Mouse (Mus musculus): ENCODE data around the gene A330070K13Rik.

A330070K13Rik gene

DNA sequence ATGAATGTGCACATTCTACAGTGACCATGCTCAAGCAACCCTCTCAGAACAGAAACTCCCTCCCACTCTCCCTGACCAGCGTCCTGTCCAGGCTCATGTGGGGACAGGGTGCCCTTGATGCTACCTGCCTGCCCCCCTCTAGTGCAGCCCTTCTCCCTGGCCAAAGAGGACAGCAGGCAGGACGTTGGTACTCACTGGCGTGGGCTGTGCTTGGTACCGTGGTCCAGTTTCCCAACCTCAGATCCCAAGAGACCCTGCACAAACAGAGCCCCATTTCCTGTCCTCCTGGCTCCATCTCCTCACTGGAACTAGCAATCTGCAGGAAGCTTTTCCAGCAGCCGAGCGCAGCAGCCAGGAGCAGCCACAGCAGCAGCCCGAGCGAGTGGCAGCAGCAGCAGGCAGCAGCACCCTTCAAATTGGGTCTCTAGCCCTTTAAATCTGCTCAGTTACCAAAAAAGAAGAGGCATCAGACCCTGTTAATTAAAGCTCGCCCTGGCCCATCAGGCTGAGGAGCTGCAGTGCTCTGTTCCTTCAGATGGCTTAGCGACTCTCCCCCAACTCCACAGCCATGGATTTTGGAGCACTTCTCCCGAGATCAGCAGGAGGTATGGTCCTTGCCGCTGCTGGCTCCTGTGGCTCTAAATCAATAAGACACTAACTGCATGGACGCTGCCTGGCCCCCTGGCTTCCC, at the start of gene A330070K13Rik:
TSS of gene A330070K13Rik (minus strand) at position 410 of the 691 bp plus-strand sequence.
- DNase-seq (ENCODE audit: low read depth, low spot score): no peak

DNA sequence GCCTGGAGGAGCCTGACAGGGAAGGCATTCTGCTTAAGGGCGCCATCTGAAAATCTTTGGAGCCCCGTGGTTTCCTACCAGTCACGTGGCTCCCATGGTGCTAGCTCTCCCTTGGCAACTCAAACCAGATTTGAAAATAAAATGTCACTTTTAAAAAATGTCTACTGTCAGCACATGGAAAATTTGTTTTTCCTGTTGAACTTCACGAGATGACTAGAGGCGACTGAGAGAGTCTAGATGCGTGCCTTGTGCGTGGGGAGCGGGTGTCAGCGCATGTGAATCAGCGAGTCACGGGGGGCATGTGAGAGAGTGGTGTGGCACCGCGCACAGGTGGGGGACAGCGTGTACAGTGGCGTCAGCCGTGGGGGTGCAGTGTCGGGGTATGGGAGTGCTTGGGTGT, 27.1 kb upstream of the A330070K13Rik start:
- no peak for DNase-seq (ENCODE audit: low read depth, low spot score)

DNA sequence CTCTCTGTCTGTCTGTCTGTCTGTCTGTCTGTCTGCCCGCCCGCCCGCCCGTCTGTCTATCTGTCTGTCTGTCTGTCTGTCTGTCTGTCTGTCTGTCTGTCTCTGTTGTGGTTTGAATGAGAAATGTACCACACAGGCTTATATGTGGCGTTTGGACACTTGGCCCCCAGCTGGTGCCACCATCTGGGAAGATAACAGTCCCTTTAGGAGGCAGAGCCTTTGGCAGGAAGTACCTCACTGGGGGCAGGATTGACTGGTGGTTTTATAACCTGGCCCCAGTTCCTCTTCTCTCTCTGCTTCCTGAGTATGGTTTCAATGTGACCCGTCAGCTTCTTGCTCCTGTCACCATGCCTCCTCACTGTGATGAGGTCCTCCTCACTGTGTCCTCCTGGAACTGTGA, 25.3 kb upstream of the A330070K13Rik start:
- no peak for DNase-seq (ENCODE audit: low read depth, low spot score)

DNA sequence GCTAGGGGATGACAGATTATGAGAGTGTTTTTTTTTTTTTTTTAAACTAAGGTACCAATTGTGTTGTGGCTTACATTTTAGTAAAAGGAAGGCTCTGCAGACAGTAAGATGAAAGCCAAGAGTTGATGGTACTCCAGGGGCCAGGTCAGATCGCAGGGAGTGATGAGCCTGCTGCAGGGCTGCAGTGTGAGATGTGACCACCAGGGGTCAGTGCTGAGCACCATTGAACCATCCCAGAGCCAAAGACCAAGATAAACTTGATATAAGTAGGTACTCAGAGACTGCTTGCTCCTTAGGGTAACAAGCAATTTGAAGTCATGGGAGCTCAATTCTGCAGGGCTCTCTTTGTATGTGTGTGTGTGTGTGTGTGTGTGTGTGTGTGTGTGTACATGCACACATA, 20.8 kb upstream of the A330070K13Rik start:
- peak; percentile 13 for DNase-seq (ENCODE audit: low read depth, low spot score)

DNA sequence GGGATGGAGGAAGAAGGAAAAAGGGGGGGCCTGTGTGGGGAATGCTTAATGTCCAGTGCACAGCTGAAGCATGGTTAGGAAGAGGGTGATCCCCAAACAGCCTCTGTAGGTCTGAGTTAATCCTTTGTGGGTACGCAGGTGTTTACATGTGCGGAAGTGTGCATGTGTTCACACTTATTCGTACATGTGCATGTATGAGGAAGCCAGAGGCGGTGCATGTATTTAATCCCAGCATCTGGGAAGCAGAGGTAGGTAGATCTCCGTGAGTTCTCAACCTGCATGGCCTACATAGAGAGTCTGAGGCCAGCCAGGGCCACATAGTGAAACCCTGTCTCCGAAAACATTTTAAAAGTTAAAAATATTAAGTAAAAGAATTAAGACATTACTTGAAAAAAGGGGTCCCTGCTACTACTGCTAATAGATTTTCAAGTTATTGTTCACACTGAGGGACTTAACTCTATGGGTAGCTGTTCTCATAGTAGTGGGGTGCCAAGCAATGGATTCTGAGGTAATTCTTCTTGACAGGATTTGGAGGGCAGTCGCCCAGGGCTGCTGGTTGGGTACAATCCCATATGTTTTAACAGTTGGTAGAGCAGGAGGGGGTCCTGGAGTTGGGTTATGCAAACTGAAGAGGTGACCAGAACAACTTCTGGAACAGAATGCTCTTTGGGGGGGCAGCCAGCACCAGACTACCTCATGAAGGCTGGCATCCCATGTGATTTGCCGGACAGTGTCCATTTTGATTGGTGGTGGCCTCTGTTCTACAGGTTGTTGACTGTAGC, 15.9 kb upstream of the A330070K13Rik start:
- no peak for DNase-seq (ENCODE audit: low read depth, low spot score)

DNA sequence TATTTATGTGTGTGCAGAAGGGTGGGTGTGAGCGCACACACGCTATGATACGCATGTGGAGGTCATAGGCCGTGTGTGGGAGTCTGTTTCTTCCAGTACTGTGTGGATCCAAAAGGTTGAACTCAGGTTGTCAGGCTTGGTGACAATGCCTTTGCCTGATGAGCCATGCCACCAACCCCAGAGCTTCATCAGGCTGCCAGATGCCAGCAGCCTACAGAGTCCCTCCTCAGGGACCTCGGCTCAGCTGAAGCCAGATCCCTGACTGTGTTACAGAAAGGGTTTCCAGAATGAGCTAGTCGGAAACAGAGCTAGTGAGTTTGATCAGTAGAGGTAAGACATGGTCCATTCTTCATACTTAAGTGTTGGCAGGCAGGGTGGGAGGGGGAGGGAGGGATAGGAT, 10.7 kb upstream of the A330070K13Rik start:
- no peak for DNase-seq (ENCODE audit: low read depth, low spot score)

DNA sequence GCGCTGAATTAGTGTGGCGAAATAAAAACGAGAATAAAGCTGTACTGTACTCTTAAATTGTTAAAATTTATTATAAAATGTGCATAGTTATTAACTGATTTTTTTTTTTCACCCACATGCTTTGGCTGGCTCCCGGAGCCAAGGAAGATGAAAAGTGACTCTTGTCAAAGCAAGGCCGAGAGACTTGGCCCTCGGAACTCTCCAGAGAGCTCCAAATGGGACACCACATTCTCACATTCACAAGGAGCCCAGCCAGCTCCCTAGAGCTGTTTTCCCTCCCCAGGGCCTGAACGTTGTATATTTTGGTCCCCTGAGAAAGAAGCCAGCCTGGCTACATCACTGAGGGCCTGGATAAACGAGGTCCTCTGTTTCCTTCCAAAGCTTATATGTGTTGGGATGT, 10.0 kb upstream of the A330070K13Rik start:
- no peak for DNase-seq (ENCODE audit: low read depth, low spot score)

DNA sequence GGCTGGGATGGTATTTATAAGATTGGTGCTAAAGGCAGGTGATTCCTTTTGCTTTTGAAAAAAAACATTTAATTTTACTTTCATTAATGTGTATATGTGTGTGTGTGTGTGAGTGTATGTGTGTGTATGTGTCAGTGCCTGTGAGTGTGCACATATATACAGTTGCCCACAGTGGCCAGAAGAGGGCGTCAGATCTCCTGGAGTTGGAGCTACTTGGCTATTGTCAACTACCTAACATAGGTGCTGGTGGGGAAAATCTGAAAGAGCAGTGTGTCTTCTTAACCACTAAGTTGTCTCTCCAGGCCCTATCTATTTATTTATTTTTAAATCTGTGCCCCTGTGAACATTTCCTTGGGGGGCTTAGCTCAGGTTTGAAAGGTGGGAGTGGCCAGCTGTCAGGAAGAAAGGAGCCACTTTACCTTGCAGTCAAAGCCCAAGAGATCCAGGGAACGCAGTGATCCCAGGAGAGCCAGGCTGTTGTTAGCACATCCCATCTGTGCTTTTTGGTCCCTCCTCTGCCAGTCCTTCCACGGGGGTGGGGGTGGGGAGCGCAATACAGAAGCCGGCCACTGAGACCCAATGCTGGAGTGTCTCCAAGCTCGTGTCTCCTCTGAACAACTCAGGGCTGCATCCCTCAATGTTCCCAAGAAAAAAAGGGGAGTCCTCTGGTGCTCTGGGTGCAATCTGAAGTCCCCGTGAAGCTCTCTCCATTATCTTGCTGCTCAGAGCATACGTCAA, 9.4 kb upstream of the A330070K13Rik start:
- no peak for DNase-seq (ENCODE audit: low read depth, low spot score)

DNA sequence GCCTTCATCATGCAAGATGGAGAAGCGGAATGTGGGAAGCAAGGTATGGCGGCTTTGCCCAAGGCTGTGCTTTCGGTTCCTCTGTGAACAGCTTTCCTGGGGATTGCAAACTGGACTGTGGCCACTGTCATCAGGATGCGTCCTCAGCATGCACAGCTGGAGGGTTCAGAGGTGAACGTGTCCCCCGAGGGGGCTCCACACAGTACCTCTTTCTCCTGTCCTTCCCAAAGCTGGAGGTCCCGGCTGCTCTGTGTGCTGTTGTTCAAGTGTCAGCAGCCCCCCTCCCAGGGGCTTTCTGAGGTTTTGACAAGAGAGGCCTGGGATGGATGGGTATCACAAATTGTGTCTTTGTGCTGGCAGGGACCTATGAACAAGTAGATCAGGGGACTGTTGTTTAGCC, 2.0 kb upstream of the A330070K13Rik start:
- DNase-seq (ENCODE audit: low read depth, low spot score): no peak

DNA sequence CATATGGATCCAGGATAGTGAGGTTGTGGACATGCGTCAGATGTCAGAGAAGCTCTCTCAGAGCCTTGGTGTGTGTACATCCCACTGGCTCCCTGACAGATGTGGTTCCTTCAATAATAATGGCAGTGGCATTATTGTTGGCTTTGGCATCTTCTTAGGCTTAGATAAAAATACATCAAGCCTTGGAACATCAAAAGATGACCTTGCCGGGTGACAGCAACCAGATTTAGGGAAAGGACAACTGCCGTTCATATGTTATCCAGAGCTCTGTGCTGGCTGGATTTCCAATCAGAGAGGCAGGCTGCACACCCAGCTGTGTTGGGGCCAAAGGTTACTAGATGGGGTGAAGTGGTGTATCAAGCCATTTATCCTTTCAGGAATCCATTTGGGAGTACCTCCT, 9.0 kb downstream of the A330070K13Rik start:
- DNase-seq (ENCODE audit: low read depth, low spot score): no peak

DNA sequence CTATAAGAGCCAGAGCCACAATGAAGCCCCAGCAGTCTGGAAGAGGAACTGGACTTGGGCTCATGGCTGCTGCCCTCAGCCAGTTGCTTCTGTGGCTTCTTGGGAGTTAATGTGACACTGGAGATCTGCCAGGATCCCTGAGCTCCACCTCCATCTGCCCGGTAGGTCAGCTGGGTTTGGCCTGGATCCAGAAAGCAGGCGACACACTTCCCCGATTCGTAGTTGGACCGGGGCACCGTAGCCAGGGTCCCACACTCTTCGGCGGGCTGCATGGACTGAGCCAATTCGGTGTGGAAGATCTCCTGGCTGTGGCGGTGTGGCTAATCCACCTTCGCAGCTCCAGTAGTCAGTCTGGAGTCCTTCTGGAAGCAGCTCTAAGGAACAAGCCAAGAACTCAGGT, 15.2 kb downstream of the A330070K13Rik start, which contains the start of gene Caln1:
TSS of gene Caln1 (plus strand) at position 219 of the 400 bp plus-strand sequence.
- no peak for DNase-seq (ENCODE audit: low read depth, low spot score)

DNA sequence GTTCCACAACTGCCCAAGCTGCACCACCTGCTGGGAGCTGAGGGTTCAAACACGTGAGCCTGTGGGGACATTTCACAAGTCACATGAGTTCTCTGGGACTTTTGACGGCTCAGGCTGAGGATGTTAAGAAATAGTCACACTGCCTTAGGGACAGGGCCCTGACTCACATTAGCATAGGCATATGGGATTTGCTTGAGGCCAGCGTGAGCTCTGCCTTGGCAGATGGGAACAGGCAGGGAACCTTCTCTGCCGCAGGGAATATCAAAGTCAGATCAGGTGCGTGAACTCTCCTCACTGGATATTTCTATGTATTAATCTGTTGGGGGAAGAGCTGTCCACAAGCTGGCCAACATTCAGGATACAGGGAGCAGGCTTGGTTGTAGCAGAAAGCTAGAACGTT, 16.2 kb downstream of the A330070K13Rik start:
- DNase-seq (ENCODE audit: low read depth, low spot score): no peak

DNA sequence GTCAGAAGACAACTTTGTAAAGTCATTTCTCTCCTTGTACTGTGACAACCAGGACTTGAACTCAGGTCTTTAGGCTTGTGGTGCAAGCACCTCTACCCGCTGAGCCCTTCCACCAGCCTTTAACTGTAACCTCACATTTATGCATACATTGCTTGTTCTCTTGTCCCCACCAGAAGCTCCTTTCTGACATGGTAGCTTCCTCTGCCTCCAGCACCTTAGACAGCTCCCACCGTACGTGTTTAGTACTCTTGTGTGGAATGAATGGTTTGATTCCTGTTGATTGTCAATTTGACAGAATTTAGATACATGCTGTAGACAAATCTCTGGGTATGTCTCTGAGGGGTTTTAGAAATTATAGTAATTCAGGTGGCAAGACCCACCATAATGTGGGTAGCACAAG, 20.7 kb downstream of the A330070K13Rik start:
- DNase-seq (ENCODE audit: low read depth, low spot score): peak; percentile 47

DNA sequence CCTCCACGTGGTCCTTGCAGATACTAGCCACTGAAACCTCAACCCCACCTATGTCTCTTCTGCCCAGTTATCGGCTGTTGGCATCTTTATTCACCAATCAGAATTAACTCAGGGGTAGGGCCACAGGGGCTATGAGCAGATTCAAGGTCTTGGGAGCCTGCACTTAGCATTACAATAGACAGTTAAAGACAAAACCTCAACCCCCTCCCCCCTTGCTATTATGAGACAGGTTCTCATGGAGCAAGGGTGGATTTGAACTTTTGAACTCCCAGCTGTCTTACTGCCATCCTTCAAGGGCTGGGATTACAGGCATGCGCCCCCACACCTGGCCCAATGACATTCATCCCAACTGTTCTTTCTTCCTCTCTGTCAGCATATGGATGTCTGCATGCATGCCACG, 21.3 kb downstream of the A330070K13Rik start:
- peak; percentile 28 for DNase-seq (ENCODE audit: low read depth, low spot score)

DNA sequence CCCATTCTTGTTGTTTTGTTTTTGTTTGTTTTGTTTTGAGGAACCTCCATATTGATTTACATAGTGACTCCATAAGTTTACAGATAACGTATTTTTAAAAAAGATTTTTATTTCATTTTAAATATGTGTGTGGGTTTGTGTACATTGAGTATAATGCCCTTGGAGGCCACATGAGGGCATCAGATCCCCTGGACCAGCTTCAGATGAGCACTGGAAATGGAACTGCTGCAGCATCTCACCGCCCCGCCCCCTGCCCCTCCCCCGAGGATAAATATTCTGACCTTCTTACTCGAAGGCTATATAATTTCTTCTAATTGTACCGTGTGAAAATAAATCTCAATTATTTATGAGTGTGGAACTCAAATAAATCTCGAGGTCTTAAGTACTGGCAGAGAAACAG, 29.2 kb downstream of the A330070K13Rik start:
- DNase-seq (ENCODE audit: low read depth, low spot score): no peak

DNA sequence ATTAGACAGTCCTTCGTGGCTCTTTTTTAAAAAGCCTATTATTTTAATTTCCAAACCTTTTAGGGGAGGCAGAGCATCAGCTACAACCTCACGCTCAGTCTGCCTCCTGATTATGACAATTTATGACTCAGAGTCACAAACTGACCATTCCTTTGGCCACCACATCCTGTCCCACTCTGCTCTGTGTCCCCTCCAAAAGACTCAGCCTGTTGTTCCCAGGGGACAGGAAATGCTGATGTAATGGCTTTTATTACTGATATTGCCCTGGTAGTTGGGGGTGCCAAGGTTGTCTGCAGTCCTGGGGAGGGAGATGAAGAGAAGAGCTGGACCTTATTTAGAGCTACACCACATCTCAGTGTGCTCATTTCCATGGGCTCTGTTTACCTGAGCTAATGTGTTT, 38.6 kb downstream of the A330070K13Rik start:
- no peak for DNase-seq (ENCODE audit: low read depth, low spot score)

DNA sequence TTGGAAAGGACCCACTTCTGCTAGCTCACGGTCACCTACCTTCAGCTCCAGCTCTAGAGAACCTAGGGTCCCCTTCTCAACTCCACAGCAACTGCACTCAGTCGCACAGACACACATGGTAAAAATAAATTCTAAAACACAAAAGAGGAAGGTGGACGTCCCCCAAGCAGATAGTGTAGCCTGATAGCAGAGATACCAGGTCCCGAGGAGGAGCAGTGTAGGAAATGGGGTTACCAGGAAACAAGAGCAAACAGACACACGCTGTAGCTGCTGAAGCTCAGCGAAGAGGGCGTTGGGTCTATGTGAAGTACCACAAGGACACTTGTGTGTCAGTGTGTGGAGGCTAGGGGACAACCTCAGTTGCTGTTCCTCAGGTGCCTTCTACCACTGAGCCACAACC, 39.4 kb downstream of the A330070K13Rik start:
- no peak for DNase-seq (ENCODE audit: low read depth, low spot score)

DNA sequence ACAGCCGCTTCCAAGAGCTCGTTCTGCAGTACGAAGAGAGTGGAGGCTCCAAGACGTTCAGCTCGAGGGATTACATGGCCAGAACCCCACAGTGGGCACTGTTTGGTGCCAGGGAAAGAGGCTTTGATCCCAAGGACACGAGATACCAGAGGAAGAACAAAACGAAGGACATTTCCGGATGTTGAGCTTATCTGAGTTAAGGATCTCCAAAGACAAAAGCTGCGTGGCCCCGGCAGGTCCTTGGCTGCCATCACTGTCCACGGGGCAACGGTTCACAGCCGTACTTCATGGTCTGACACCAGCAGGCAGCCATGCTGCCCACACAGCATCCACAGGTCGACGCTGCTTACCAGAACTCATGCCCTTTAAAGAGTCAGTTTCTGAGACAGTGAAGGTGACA, 43.8 kb downstream of the A330070K13Rik start:
- no peak for DNase-seq (ENCODE audit: low read depth, low spot score)

DNA sequence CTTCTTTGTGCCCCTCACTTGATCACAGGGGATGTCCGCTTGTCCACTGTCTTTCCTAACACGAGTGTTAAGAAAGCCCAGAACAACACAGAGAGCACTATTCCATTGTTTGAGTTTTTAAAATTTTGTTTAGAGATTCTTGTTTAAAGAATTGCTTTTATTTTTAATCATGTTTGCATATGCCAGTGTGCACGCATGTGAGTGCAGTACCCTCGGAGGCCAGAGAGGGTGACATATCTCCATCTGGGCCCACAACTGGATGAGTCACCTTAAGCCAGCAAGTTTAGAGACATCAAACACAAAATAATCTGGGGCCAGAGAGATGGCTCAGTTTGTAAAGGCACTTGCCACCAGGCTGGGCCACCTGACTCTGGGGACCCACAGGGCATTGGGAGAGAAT, 49.0 kb downstream of the A330070K13Rik start:
- no peak for DNase-seq (ENCODE audit: low read depth, low spot score)

DNA sequence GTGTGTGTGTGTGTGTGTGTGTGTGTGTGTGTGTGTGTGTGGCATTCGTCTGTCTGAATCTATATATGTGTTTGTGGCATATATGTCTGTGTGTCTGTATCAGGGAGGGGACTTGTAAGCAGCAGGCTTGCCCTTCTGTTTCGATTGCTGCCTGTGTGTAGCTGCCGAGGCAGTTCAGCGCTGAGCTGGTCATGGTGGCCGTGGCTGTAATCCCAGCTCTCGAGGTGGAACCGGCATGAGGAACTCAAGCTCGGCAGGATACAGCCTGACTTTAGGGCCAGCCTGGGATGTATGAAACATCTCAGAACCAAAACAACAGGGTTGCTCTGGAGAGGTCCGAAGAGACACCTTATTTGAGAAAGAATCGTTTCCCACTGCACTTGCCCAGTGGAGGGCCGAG, 50.5 kb downstream of the A330070K13Rik start:
- no peak for DNase-seq (ENCODE audit: low read depth, low spot score)

DNA sequence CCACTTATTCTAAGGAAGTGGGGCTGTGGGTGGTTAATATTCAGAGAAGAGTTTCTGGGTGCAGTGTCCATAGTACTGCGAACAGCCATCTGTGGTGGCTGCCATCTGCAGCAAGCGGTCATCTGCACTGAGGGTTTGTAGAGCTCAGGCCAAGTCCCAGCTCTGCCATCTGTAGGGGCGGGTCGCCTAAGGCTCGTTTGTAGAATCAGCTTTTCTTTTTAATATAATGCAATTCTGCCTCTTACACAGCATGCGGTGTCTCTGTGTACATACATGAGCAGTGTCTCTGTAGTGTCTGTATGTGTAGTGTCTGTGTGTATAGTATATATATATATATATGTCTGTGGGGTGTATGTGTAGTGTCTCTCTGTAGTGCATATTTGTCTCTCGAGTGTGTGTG, 50.9 kb downstream of the A330070K13Rik start:
- DNase-seq (ENCODE audit: low read depth, low spot score): no peak

DNA sequence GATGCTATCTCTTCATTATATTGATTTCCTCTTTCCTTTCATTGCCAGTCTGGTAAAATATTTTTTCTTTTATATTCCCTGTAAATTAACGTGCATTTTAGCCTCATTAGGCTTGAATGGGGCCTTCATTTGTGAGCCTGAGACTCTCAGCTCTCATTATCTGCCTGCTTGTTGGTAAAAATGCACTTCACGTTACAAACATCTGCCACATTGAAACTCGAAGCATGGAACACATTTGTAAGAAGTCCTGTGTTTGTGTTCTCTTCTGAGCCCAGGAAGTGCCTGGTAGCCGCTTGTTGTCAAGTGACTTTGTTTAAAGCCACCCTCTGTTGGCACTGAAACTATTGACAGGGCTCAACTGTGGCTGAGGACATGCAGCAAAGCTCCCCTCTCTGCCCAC, 53.2 kb downstream of the A330070K13Rik start:
- no peak for DNase-seq (ENCODE audit: low read depth, low spot score)

All from WW6 (cell line).